Mouse (Mus musculus): ENCODE results near the gene Dnase2b.
A peak's percentile ranks its signal among the peaks of the same experiment; 100 is the strongest.

Gene Dnase2b

GRCm38 (mm10) chr3:146570148-146570782, 45.1 kb downstream of the Dnase2b start, which contains the start of gene Uox:
Uox (plus strand) TSS chr3:146570426.
- no peak for DNase-seq (ENCODE audit: low spot score in 2 of 2)

- no peak for DNase-seq (ENCODE audit: low spot score in 2 of 2)
These were observed 45.8 kb downstream of the Dnase2b start for GRCm38 (mm10) chr3:146569594-146569993.

- DNase-seq (ENCODE audit: low spot score in 2 of 2), result no peak
These were observed 47.4 kb downstream of the Dnase2b start for GRCm38 (mm10) chr3:146567884-146568530.

GRCm38 (mm10) chr3:146567366-146567765, 48.0 kb downstream of the Dnase2b start:
- DNase-seq (ENCODE audit: low spot score in 2 of 2), result no peak

- DNase-seq (ENCODE audit: low spot score in 2 of 2), result no peak
These were observed 50.4 kb downstream of the Dnase2b start for GRCm38 (mm10) chr3:146565065-146565411.

- peak; percentile 29 to 58 for DNase-seq (ENCODE audit: low spot score in 2 of 2)
These were observed 50.9 kb downstream of the Dnase2b start for GRCm38 (mm10) chr3:146564268-146565064.

- DNase-seq (ENCODE audit: low spot score in 2 of 2), result no peak
These were observed 52.5 kb downstream of the Dnase2b start for GRCm38 (mm10) chr3:146562936-146563335.

GRCm38 (mm10) chr3:146557507-146557906, 57.9 kb downstream of the Dnase2b start:
- no peak for DNase-seq (ENCODE audit: low spot score in 2 of 2)

GRCm38 (mm10) chr3:146556567-146556966, 58.8 kb downstream of the Dnase2b start:
- DNase-seq (ENCODE audit: low spot score in 2 of 2), result no peak

- no peak for DNase-seq (ENCODE audit: low spot score in 2 of 2)
These were observed 60.6 kb downstream of the Dnase2b start for GRCm38 (mm10) chr3:146554816-146555215.

GRCm38 (mm10) chr3:146543632-146544031, 71.8 kb downstream of the Dnase2b start:
- no peak for DNase-seq (ENCODE audit: low spot score in 2 of 2)

GRCm38 (mm10) chr3:146540521-146541273, 74.7 kb downstream of the Dnase2b start:
- DNase-seq (ENCODE audit: low spot score in 2 of 2), result no peak

- no peak for DNase-seq (ENCODE audit: low spot score in 2 of 2)
These were observed 80.4 kb downstream of the Dnase2b start for GRCm38 (mm10) chr3:146534986-146535385.

Measured in heart, adult 9 months (tissue).